Mouse (Mus musculus) right cerebral cortex, postnatal 14 days (tissue): Measurements from ENCODE around the gene Ercc6l2.

Experiments used
- DNase-seq: peaks from one replicate; pipeline ENCODE4 v3.0.0; 2022

Gene Ercc6l2

GRCm38 (mm10) chr13:63814746-63815681, at the start of gene Ercc6l2:
Ercc6l2 (plus strand) TSS chr13:63815240.
- peak; percentile 99 for DNase-seq

- no peak for DNase-seq
These were observed 49.0 kb upstream of the Ercc6l2 start for GRCm38 (mm10) chr13:63766065-63766464.

GRCm38 (mm10) chr13:63771009-63771408, 44.0 kb upstream of the Ercc6l2 start:
- DNase-seq = no peak

GRCm38 (mm10) chr13:63778925-63779324, 36.1 kb upstream of the Ercc6l2 start:
- no peak for DNase-seq

- DNase-seq = peak; percentile 13
These were observed 35.4 kb upstream of the Ercc6l2 start for GRCm38 (mm10) chr13:63779376-63780291.

GRCm38 (mm10) chr13:63792234-63792831, 22.7 kb upstream of the Ercc6l2 start:
- DNase-seq = no peak

- no peak for DNase-seq
These were observed 21.4 kb upstream of the Ercc6l2 start for GRCm38 (mm10) chr13:63793345-63794308.

- DNase-seq = no peak
These were observed 16.4 kb upstream of the Ercc6l2 start for GRCm38 (mm10) chr13:63798677-63799076.

- no peak for DNase-seq
These were observed 15.1 kb upstream of the Ercc6l2 start for GRCm38 (mm10) chr13:63799940-63800339.

- DNase-seq = no peak
These were observed 13.8 kb upstream of the Ercc6l2 start for GRCm38 (mm10) chr13:63801289-63801688.

- no peak for DNase-seq
These were observed 7.8 kb upstream of the Ercc6l2 start for GRCm38 (mm10) chr13:63807233-63807632.

GRCm38 (mm10) chr13:63807979-63808378, 7.1 kb upstream of the Ercc6l2 start:
- no peak for DNase-seq

- no peak for DNase-seq
These were observed 3.6 kb upstream of the Ercc6l2 start for GRCm38 (mm10) chr13:63811477-63811876.

- DNase-seq = no peak
These were observed 891 bp downstream of the Ercc6l2 start for GRCm38 (mm10) chr13:63815931-63816330.

GRCm38 (mm10) chr13:63845758-63846157, 30.7 kb downstream of the Ercc6l2 start:
- no peak for DNase-seq

GRCm38 (mm10) chr13:63850308-63851011, 35.4 kb downstream of the Ercc6l2 start:
- DNase-seq = no peak

GRCm38 (mm10) chr13:63872585-63873282, 57.7 kb downstream of the Ercc6l2 start:
- DNase-seq = no peak

GRCm38 (mm10) chr13:63877138-63877537, 62.1 kb downstream of the Ercc6l2 start:
- DNase-seq = no peak

GRCm38 (mm10) chr13:63879105-63879863, 64.2 kb downstream of the Ercc6l2 start:
- no peak for DNase-seq

- no peak for DNase-seq
These were observed 64.8 kb downstream of the Ercc6l2 start for GRCm38 (mm10) chr13:63879864-63880141.
